Mouse (Mus musculus) embryo, embryonic 11 days (tissue): ENCODE results near the gene Aga.
A peak's percentile ranks its signal among the peaks of the same experiment; 100 is the strongest.
"Not testable (repeated sequence)": the region's sequence is repeated elsewhere in the genome, so short reads cannot be mapped to it uniquely, and the experiment has no call there.

ENCODE experiments used
- DNase-seq: peaks from one replicate; pipeline ENCODE4 v3.0.0-alpha.2; 2015

Gene Aga

DNA sequence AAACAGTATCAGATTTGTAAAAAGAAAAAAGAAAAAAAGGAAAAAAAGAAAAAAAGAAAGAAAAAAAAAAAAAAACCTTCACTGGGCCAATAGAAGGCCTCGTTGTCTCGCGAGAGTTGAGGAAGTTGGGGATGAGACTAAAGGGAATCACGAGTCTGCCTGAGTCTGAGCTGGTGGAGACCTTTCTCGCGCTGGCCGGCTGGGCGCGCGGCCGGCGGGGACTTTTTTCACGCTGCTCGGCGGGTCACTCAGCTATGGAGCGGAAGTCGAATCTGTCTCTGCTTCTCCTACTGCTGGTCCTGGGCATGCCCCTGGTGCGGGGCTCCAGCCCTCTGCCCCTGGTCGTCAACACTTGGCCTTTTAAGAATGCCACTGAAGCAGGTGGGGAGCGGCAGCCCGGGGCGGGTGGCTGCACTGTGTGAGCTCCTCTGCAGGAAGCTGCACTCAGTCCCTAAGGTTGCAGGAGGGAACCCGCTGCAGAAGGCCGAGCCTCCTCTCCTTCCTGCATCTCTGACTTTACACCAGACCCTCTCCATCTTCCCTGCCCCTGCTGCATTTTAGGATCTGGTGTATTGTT, at the start of gene Aga:
Aga (plus strand) TSS at position 177 of the 577 bp plus-strand sequence.
- DNase-seq = peak; percentile 94

DNA sequence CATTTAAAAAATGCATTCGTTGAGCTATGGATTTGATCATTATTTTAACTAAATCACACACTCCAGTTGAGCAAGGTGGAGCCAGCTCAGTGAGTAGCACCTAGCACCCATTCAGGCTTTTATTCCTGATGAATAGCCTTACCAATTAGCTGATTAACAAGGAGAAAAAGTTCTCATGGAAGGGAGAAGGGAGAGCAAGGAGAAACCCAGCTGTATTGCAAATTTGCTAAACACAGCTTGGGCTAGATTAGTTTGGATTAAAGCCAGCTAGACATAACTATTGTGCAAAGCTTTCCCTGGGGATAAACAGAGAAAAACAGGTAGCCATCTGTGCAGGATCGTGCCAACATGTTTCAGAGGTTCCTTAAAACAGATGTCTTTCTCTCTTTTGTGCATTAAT, 22.5 kb upstream of the Aga start:
- no peak for DNase-seq

DNA sequence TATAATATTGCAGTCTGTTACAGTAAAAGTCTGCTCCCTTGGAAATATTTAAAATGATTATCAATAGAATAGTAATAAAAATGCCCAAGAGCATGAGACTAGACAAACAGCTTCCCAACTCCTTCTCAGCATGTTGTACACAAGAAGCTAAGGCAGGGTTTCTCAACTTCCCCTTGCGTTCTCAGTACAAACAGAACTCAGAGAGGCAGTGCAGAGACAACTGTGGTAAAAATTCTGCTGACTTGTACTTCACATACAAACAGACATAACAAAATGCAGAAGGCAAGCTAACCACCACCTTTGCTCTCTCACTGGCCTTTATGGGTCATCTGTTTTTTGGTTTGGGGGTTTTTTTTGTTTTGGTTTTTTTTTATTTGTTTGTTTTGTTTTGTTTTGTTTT, 15.3 kb upstream of the Aga start:
- DNase-seq = no peak

DNA sequence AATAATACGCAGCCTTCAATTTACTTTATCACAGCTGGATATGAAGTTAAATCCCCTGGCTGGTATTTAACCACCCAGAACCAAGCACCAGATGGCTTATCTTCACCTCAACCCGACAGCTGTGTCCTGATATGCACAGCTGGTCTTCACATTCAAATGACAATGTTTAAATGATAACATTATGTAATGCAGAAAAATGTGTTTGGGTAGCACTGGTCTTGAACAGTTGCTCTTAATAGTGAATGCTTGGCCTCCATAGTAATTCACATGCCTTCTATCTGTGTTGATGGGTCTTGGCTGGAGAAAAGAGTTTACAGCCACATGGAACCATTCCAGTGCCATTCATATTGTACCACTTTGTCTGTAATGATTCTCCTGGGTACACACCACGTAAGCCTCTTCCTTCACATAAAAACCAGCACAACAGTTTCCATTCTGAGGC, 14.6 kb upstream of the Aga start:
- DNase-seq = no peak

DNA sequence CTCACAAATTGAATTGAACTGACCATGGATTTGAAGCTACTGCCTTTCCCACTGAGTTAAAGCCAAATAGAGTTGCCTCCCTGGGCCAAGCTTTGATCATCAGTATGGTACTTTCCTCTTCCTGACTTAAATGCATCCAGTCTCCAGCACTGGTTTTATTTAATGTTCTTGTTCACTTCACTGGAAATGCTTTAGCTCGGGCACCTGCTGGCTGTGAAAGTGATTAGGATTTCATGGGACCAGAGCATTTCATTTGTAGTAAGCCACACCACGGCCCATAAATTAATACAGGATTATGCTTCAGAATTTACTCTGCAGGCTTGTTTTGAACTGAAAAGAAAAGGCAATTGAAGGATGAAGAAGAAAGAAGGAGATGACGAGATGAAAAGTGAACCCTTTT, 26.5 kb downstream of the Aga start:
- not testable (repeated sequence) for DNase-seq

DNA sequence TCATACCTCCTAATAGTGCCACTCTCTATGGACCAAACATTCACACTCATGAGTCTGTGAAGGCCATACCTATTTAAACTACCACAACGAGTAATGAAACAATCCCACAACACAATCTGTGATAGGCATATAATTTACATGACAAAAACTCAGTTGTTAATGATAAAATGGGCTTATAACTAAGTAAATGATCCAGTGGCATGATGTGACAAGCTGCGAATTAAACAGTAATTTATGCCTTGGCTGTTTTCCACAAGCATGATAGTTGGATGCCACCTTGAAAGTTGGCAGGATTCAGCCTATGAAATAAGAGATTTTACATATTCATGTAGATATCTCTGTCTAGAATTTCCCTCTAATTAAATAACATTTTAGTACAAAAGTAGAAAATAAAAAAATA, 28.1 kb downstream of the Aga start:
- no peak for DNase-seq

DNA sequence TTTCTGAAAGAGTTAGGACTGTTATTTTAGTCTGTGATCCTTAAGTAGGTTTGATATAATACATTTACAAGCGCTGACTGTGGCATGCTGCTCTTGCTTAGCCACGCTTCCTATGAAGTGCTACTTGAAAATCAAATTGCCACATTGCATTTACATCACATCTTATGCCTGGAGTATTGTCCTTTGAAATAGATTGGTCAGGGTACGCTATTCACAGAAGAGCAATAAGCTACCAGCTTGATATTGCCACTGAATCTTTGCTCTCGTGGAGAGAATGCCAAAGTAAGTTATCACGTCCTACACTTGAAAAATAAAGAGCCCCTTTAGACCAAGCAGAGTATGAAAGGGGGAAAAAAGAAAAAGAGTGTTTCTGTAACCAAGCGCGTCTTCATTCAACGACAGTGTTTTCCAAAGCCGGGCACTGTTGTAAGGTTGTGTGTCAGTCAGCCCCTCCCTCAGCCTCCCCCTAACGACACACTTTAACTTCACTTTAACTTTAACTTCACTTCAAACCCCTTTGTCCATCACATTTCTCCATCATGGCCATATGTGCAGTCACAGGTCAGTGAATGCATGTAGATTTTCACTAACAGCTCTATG, 51.0 kb downstream of the Aga start:
- no peak for DNase-seq

DNA sequence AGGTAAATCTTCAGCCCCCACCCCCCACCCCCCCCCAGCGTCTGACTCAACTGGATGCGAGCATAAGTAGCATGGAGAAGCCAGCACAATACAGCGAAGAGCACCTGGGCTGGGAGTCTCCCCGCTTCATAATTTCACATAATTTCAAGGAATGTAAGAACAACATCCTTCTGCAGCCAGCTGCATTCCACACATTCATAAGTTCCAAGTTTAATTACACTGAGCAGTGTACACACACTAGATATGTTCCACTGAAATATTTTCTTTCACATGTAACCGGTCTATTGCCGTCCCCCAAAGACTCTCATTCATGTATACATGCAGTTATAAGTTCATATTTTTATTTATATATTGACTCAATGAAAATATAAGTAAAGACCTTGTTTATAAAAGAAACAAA, 54.7 kb downstream of the Aga start:
- DNase-seq = no peak
